ENCODE assay signal across 9 mouse cellular contexts in the genomic region with DNA sequence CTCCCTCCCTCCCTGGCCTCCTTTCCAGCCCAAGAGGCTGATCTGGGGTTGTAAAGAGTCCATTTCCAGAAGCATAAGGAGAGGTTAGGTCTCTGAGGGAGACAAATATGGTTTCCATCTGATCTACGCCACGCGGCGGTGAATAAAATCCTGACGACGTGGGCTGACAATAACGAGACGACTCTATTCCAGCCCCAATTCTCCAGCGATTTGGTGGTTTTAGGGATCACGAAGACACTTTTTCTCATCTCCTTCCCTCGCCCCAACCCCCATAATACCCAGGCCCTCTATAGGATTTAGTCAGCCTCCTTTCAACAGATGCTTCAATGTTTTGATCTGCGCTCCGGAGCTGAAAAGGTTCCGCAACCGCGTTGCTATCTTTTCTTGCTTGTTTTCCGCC. TPM values are rescaled to one million over a fixed set of nuclear protein-coding genes. Genes with fewer than 3 reads are reported as not detected.
A peak's percentile ranks its signal among the peaks of the same experiment; 100 is the strongest.
DNase-seq lines count a peak whose midpoint lies in the region; ATAC-seq lines count a peak whose summit lies in the region.
"Had no signal": no experiment of that assay in that cellular context is flagged by ENCODE, and none has a peak within 500 bp of the region (broad histone marks: within the 10 kb centered on the region; RNA-seq: fewer than 3 reads in every experiment).

No protein-coding gene starts in this region.

- H3K27me3 ChIP-seq in heart, embryonic 15.5 days, result peaks cover 96% of the 10 kb centered on the region
- H3K27me3 ChIP-seq in embryonic facial prominence, embryonic 11.5 days (ENCODE audit: control insufficient read depth, insufficient read depth, low read length), result peaks cover 85% of the 10 kb centered on the region
- peaks cover 60% of the 10 kb centered on the region for H3K27me3 ChIP-seq in hindbrain, embryonic 15.5 days
- peaks cover 92% of the 10 kb centered on the region for H3K27me3 ChIP-seq in midbrain, embryonic 14.5 days (ENCODE audit: control insufficient read depth, insufficient read depth, low read length)

- ATAC-seq in heart, embryonic 15.5 days (replicated peaks; ENCODE audit: insufficient number of reproducible peaks, insufficient read depth, low FRiP score, low read depth), result no peak
- ATAC-seq in embryonic facial prominence, embryonic 11.5 days (replicated peaks; ENCODE audit: insufficient number of reproducible peaks, low FRiP score, low TSS enrichment, low read depth), result no peak
- ATAC-seq in hindbrain, embryonic 15.5 days (ENCODE audit: low FRiP score, low read depth), result no peak
- peak; percentile 7; the same call in 1 of the 2 replicates for ATAC-seq in midbrain, embryonic 14.5 days (ENCODE audit: low FRiP score, low TSS enrichment)

- no peak overlapping the region for H3K27ac ChIP-seq in heart, embryonic 15.5 days
- H3K27ac ChIP-seq in embryonic facial prominence, embryonic 11.5 days (replicated peaks; ENCODE audit: low read depth, low read length), result no peak overlapping the region
- H3K27ac ChIP-seq in hindbrain, embryonic 15.5 days (replicated peaks), result peak overlapping the region; percentile 39
- H3K27ac ChIP-seq in midbrain, embryonic 14.5 days (replicated peaks; ENCODE audit: low read depth, low read length), result 0 out of 2 replicates have a peak overlapping the region, but pooled peaks have one; percentile 22

- peaks cover 29% of the 10 kb centered on the region for H3K4me1 ChIP-seq in heart, embryonic 15.5 days (replicated peaks)
- no peaks in the 10 kb centered on the region; the same call in 1 of the 2 replicates for H3K4me1 ChIP-seq in embryonic facial prominence, embryonic 11.5 days (ENCODE audit: control insufficient read depth, insufficient read depth, low read length)
- peaks cover 26% of the 10 kb centered on the region; the same call in 1 of the 2 replicates for H3K4me1 ChIP-seq in hindbrain, embryonic 15.5 days (replicated peaks)
- H3K4me1 ChIP-seq in midbrain, embryonic 14.5 days (ENCODE audit: control insufficient read depth, insufficient read depth, low read length), result 0 out of 2 replicates have a peak, but pooled peaks cover 5% of the 10 kb centered on the region

- no peak overlapping the region for H3K9ac ChIP-seq in heart, embryonic 15.5 days
- no peak overlapping the region for H3K9ac ChIP-seq in embryonic facial prominence, embryonic 11.5 days (replicated peaks; ENCODE audit: low read length)
- H3K9ac ChIP-seq in hindbrain, embryonic 15.5 days, result no peak overlapping the region
- H3K9ac ChIP-seq in midbrain, embryonic 14.5 days (replicated peaks; ENCODE audit: low read length), result no peak overlapping the region

- peak overlapping the region; percentile 34 for H3K4me3 ChIP-seq in heart, embryonic 15.5 days
- H3K4me3 ChIP-seq in embryonic facial prominence, embryonic 11.5 days (ENCODE audit: low read depth, low read length), result 0 out of 2 replicates have a peak overlapping the region, but pooled peaks have one; percentile 1
- peak overlapping the region; percentile 8 for H3K4me3 ChIP-seq in hindbrain, embryonic 15.5 days
- H3K4me3 ChIP-seq in midbrain, embryonic 14.5 days (replicated peaks; ENCODE audit: low read depth, low read length), result peak overlapping the region; percentile 2; the same call in 1 of the 2 replicates

- DNase-seq in heart, adult 8-10 months (ENCODE audit: low spot score), result no peak
- DNase-seq in embryonic facial prominence, embryonic 11.5 days (ENCODE audit: low spot score), result peak; percentile 36
- DNase-seq in midbrain, embryonic 14.5 days, result peak; percentile 57
- no peak for DNase-seq in testis, postnatal 14 days (ENCODE audit: low spot score)
- DNase-seq in gastrocnemius, adult 8-10 months (ENCODE audit: low spot score in 2 of 2), result no peak
- DNase-seq in testis, postnatal 10 days (ENCODE audit: low spot score), result no peak
- DNase-seq: layer of hippocampus, postnatal 36 days had no signal

- H3K9me3 ChIP-seq in heart, embryonic 15.5 days (replicated peaks), result no peaks in the 10 kb centered on the region
- no peaks in the 10 kb centered on the region for H3K9me3 ChIP-seq in embryonic facial prominence, embryonic 11.5 days (replicated peaks; ENCODE audit: control insufficient read depth, low read length)
- no peaks in the 10 kb centered on the region for H3K9me3 ChIP-seq in hindbrain, embryonic 15.5 days
- no peaks in the 10 kb centered on the region for H3K9me3 ChIP-seq in midbrain, embryonic 14.5 days (ENCODE audit: control insufficient read depth, low read length)

- H3K36me3 ChIP-seq in heart, embryonic 15.5 days, result no peaks in the 10 kb centered on the region
- no peaks in the 10 kb centered on the region for H3K36me3 ChIP-seq in embryonic facial prominence, embryonic 11.5 days (replicated peaks; ENCODE audit: control insufficient read depth, insufficient read depth, low read depth, low read length)
- no peaks in the 10 kb centered on the region for H3K36me3 ChIP-seq in hindbrain, embryonic 15.5 days
- H3K36me3 ChIP-seq in midbrain, embryonic 14.5 days (ENCODE audit: control insufficient read depth, insufficient read depth, low read length), result no peaks in the 10 kb centered on the region

- WGBS in heart, embryonic 15.5 days, result 1% methylated on average over 17 of the region's 17 CpGs
- under 1% methylated on average over 17 of the region's 17 CpGs for WGBS in embryonic facial prominence, embryonic 11.5 days
- WGBS in hindbrain, embryonic 15.5 days, result 4% methylated on average over 17 of the region's 17 CpGs
- WGBS in midbrain, embryonic 14.5 days, result 2% methylated on average over 17 of the region's 17 CpGs

- peak overlapping the region; percentile 57 for H3K4me2 ChIP-seq in heart, embryonic 15.5 days
- H3K4me2 ChIP-seq in embryonic facial prominence, embryonic 11.5 days (ENCODE audit: low read depth, low read length), result peak overlapping the region; percentile 23; the same call in 1 of the 2 replicates
- H3K4me2 ChIP-seq in hindbrain, embryonic 15.5 days, result peak overlapping the region; percentile 46
- H3K4me2 ChIP-seq in midbrain, embryonic 14.5 days (ENCODE audit: low read length), result peak overlapping the region; percentile 35

RNA-seq across cellular contexts. Expression of gene Pax6, which starts 19.3 kb away (rescaled TPM):
- polyA plus RNA-seq in heart, embryonic 15.5 days (2015; fragmentation: Nextera tagmentation; extraction: Ambion mirVana), result 0.05 and 0.18 TPM in 2 replicates
- not detected for total RNA-seq in heart, adult 8-10 months (2022)
- 13.9 and 26.6 TPM in 2 replicates for polyA plus RNA-seq in embryonic facial prominence, embryonic 11.5 days (2014; fragmentation: Nextera tagmentation; extraction: Ambion mirVana)
- 32.6 and 42.3 TPM in 2 replicates for polyA plus RNA-seq in hindbrain, embryonic 15.5 days (2015; fragmentation: Nextera tagmentation; extraction: Ambion mirVana)
- 20.7 and 22.9 TPM in 2 replicates for polyA plus RNA-seq in midbrain, embryonic 14.5 days (2014; fragmentation: Nextera tagmentation; extraction: Ambion mirVana)
- total RNA-seq in gastrocnemius, adult 8-10 months (2022), result not detected

Comparison
In these comparisons a context has a peak if more than half of its experiments do, and no peak if none do; other contexts are left out.
1. H3K27ac ChIP-seq: peak in hindbrain, embryonic 15.5 days (single experiment) and midbrain, embryonic 14.5 days (single experiment); none in heart, embryonic 15.5 days (single experiment) and embryonic facial prominence, embryonic 11.5 days (single experiment).
2. DNase-seq: peak in embryonic facial prominence, embryonic 11.5 days (single experiment) and midbrain, embryonic 14.5 days (single experiment); none in heart, adult 8-10 months (single experiment), testis, postnatal 14 days (single experiment), gastrocnemius, adult 8-10 months (0 of 2) and testis, postnatal 10 days (single experiment).
3. RNA of gene Pax6, which starts 19.3 kb away (polyA plus RNA-seq): 32.6 to 42.3 TPM in hindbrain, embryonic 15.5 days, 20.7 to 22.9 TPM in midbrain, embryonic 14.5 days and 13.9 to 26.6 TPM in embryonic facial prominence, embryonic 11.5 days; 0.05 to 0.18 TPM in heart, embryonic 15.5 days; every median in the first group is over 10 times any median in the second.
4. Peak in every context shown above with its lines, with median percentiles within 50 percentile points of each other: H3K4me2 ChIP-seq and H3K4me3 ChIP-seq.